Mouse (Mus musculus) cerebellum, adult (tissue): ENCODE measurements around the gene Tubb5.

Experiments used
- ATAC-seq: cut with Nextera tagmentation; 2 replicates; pipeline ENCODE4 v1.9.2; 2017; ENCODE audit warnings: mild to moderate bottlenecking, moderate library complexity, mixed read lengths; ENCODE audit not compliant: insufficient number of reproducible peaks, low FRiP score, low TSS enrichment

The Tubb5 gene

GRCm38 (mm10) chr17:35808073-35808472, 30.0 kb downstream of the Tubb5 start:
- no peak; the same call in 1 of the 2 replicates for ATAC-seq

GRCm38 (mm10) chr17:35803858-35804399, 34.2 kb downstream of the Tubb5 start:
- ATAC-seq = no peak

GRCm38 (mm10) chr17:35803020-35803419, 35.1 kb downstream of the Tubb5 start:
- ATAC-seq = no peak

GRCm38 (mm10) chr17:35800905-35801304, 37.2 kb downstream of the Tubb5 start:
- ATAC-seq = no peak

- ATAC-seq = no peak
Measured at GRCm38 (mm10) chr17:35796835-35797234, 41.3 kb downstream of the Tubb5 start.

GRCm38 (mm10) chr17:35795656-35796055, 42.5 kb downstream of the Tubb5 start:
- ATAC-seq = no peak

GRCm38 (mm10) chr17:35795099-35795498, 43.0 kb downstream of the Tubb5 start:
- ATAC-seq = no peak

- no peak for ATAC-seq
Measured at GRCm38 (mm10) chr17:35792837-35793236, 45.3 kb downstream of the Tubb5 start.

- no peak for ATAC-seq
Measured at GRCm38 (mm10) chr17:35790933-35791332, 47.2 kb downstream of the Tubb5 start.

GRCm38 (mm10) chr17:35788025-35788424, 50.1 kb downstream of the Tubb5 start:
- ATAC-seq = no peak

- no peak for ATAC-seq
Measured at GRCm38 (mm10) chr17:35787493-35787892, 50.6 kb downstream of the Tubb5 start.

GRCm38 (mm10) chr17:35785140-35785539, 53.0 kb downstream of the Tubb5 start:
- no peak for ATAC-seq

GRCm38 (mm10) chr17:35783944-35784343, 54.2 kb downstream of the Tubb5 start:
- no peak for ATAC-seq
